Mouse (Mus musculus) forebrain, embryonic 16.5 days (tissue): ENCODE data around the gene Kmt5c. TPM values are rescaled to one million over a fixed set of nuclear protein-coding genes. Genes with fewer than 3 reads are reported as not detected.
"Not testable (repeated sequence)": the region's sequence is repeated elsewhere in the genome, so short reads cannot be mapped to it uniquely, and the experiment has no call there.

Source experiments
- ATAC-seq: fragments of 200-750 bp; cut with Nextera tagmentation; 2 replicates; pipeline ENCODE4 v1.8.0; 2017; ENCODE audit warnings: mild to moderate bottlenecking, moderate library complexity
- H3K27ac ChIP-seq: fragments of 300-500 bp; sonication (generic); 2 replicates; pipeline ENCODE4 v1.5.1; 2014; ENCODE audit warnings: low read length, control low read depth
- H3K27me3 ChIP-seq: fragments of 300-500 bp; sonication (generic); replicated peaks from 2 replicates; pipeline ENCODE4 v1.6.1; 2014; ENCODE audit warnings: low read length; ENCODE audit not compliant: control insufficient read depth, insufficient read depth
- H3K36me3 ChIP-seq: fragments of 300-500 bp; sonication (generic); 2 replicates; pipeline ENCODE4 v1.6.1; 2014; ENCODE audit not compliant: control insufficient read depth, insufficient read depth
- H3K4me1 ChIP-seq: fragments of 300-500 bp; sonication (generic); replicated peaks from 2 replicates; pipeline ENCODE4 v1.6.1; 2014; ENCODE audit warnings: low read length; ENCODE audit not compliant: control insufficient read depth, insufficient read depth
- H3K4me2 ChIP-seq: fragments of 300-500 bp; sonication (generic); 2 replicates; pipeline ENCODE4 v1.6.1; 2014; ENCODE audit warnings: mild to moderate bottlenecking, low read length, control low read depth
- H3K4me3 ChIP-seq: fragments of 300-500 bp; sonication (generic); replicated peaks from 2 replicates; pipeline ENCODE4 v1.5.1; 2014; ENCODE audit warnings: mild to moderate bottlenecking, low read length, control low read depth
- H3K9ac ChIP-seq: fragments of 300-500 bp; sonication (generic); replicated peaks from 2 replicates; pipeline ENCODE4 v1.6.1; 2014; ENCODE audit warnings: low read depth, low read length, control low read depth
- H3K9me3 ChIP-seq: fragments of 300-500 bp; sonication (generic); 2 replicates; pipeline ENCODE4 v1.6.1; 2016; ENCODE audit warnings: low read length; ENCODE audit not compliant: control insufficient read depth
- WGBS: fragments of 180-500 bp; shearing (Covaris S2); extraction: QIAGEN DNeasy Blood & Tissue Kit; methylation state at CpG from one replicate; pipeline ENCODE4 v1.1.7; 2014; 5-methylcytosine and 5-hydroxymethylcytosine counted together
- polyA plus RNA-seq: library from polyadenylated mRNA; unstranded; fragments of >200 nt; fragmentation: Nextera tagmentation; extraction: Ambion mirVana; gene quantifications from 2 replicates; pipeline ENCODE4 v1.2.1, GENCODE M21; 2015

Kmt5c gene
- polyA plus RNA-seq, 1 experiment from 2014 or later = 66.9 TPM

- H3K9me3 ChIP-seq = no peaks in the 10 kb centered on the region
- WGBS = 32% methylated on average over 5 of the region's 5 CpGs
Measured at GRCm38 (mm10) chr7:4779921-4780320, 40.0 kb downstream of the Kmt5c start.

GRCm38 (mm10) chr7:4782130-4782529, 42.2 kb downstream of the Kmt5c start:
- Histone ChIP-seq H3K4me2 (no peak overlapping the region), H3K9me3 (no peaks in the 10 kb centered on the region), H3K4me3 (no peak overlapping the region), H3K27me3 (peaks cover 23% of the 10 kb centered on the region), H3K27ac (no peak overlapping the region), H3K4me1 (peaks cover 4% of the 10 kb centered on the region), H3K9ac (no peak overlapping the region), H3K36me3 (no peaks in the 10 kb centered on the region)
- WGBS = 63% methylated on average over 3 of the region's 3 CpGs
- ATAC-seq = no peak

More at GRCm38 (mm10) chr7:4779921-4780320, 40.0 kb downstream of the Kmt5c start:
- H3K4me2 ChIP-seq = no peak overlapping the region
- ATAC-seq = no peak
- H3K36me3 ChIP-seq = no peaks in the 10 kb centered on the region
- no peak overlapping the region for H3K9ac ChIP-seq
- H3K27ac ChIP-seq = no peak overlapping the region
- no peak overlapping the region for H3K4me3 ChIP-seq
- peaks cover 6% of the 10 kb centered on the region for H3K4me1 ChIP-seq
- peaks cover 45% of the 10 kb centered on the region for H3K27me3 ChIP-seq

- no peaks in the 10 kb centered on the region for H3K36me3 ChIP-seq
- no peak for ATAC-seq
- H3K9me3 ChIP-seq = no peaks in the 10 kb centered on the region
- no peak within 1 kb of the TSS for H3K4me3 ChIP-seq
- H3K27ac ChIP-seq = no peak within 1 kb of the TSS
- WGBS = 56% methylated on average over 2 of the region's 2 CpGs
- H3K4me1 ChIP-seq = no peaks in the 10 kb centered on the region
- H3K4me2 ChIP-seq = no peak within 1 kb of the TSS
- peaks cover 18% of the 10 kb centered on the region for H3K27me3 ChIP-seq
- no peak within 1 kb of the TSS for H3K9ac ChIP-seq
Measured at GRCm38 (mm10) chr7:4782759-4783158, 42.8 kb downstream of the Kmt5c start, which contains the start of the genes Il11 and Tmem190. Il11 (minus strand) TSS chr7:4782859. Tmem190 (plus strand) TSS chr7:4782937.

DNA sequence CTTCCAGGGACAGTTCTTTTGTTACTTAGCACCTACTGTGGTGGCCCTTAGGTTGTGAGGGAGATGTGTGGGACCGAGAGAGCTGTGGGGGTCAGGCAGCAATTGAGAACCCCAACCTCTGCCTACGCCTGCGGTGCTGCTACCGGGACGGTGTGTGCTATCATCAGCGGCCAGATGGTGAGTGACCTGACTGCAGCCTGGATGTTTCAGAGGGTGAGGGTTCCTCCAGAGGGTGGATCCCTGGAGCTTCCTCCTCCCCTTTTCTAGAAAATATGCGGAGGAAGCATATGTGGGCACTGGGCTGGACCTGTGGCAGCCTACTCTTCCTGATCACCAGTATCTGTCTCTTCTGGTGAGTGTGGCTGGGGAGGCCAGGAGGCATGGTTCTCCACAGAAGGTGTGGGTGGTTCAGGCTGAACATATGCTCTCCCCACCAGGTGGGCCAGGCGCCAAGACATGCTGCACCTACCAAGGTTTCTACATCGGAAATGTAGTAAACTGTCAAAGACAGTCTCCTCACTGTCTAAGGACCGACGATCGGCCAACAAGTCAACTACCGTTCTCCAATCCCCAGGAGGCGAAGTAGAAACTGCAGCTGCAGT, 43.9 kb downstream of the Kmt5c start:
- Histone ChIP-seq H3K4me1 (peaks cover 6% of the 10 kb centered on the region; the same call in 1 of the 2 replicates), H3K9ac (no peak overlapping the region), H3K4me2 (no peak overlapping the region), H3K27ac (no peak overlapping the region), H3K4me3 (no peak overlapping the region), H3K27me3 (peaks cover 9% of the 10 kb centered on the region), H3K9me3 (no peaks in the 10 kb centered on the region), H3K36me3 (no peaks in the 10 kb centered on the region)
- ATAC-seq = no peak
- WGBS = 84% methylated on average over 14 of the region's 14 CpGs

DNA sequence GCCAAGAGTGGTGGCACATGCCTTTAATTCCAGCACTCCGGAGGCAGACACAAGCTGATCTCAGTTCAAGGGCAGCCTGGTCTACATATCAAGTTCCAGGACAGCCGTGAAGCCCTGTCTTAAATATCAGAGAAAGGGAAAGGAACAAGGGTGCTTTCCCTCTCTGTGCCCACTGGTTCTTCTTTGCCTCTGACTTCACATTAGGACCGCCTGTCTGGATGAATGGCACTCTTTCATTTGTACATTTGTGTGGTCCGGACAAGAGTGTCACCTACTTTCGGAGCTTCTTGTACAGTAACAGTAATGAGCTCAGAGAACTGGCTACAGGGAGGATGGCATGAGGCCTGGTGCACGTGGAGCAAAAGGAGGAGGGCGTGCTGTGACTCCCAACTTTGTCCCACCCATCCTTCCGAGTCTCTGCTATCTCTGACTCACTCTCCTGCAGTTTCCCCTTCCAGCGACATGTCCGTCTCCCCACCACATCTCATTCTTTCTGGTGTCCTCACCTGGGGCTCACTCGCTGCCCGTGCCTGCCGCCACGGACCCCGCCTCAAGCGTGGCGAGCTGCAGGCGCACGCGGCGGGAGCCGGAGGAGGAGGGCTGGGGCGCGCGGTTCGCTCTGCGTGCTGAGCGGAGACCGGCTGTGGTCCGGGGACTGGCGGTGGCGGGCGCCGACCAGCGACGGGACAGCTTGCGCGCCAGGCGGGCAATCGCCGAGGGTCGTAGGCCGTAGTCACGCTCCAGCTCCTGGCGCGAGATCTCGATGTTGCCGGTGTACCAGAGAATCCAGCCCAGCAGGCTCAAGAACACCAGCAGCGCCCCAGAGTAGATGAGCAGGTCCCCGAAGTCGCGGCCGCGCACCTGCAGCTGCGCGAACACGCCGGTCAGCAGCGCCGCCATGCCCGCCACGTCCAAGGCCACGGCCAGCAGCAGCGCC, 48.9 kb downstream of the Kmt5c start:
- Histone ChIP-seq H3K9ac (peak overlapping the region; percentile 66), H3K9me3 (no peaks in the 10 kb centered on the region), H3K4me2 (peak overlapping the region; percentile 92), H3K4me3 (peak overlapping the region; percentile 61), H3K4me1 (peaks cover 19% of the 10 kb centered on the region), H3K27me3 (peaks cover 9% of the 10 kb centered on the region), H3K36me3 (no peaks in the 10 kb centered on the region), H3K27ac (peak overlapping the region; percentile 35; the same call in 1 of the 2 replicates)
- ATAC-seq = peak; percentile 18
- whole genome bisulfite sequencing = 2% methylated on average over 63 of the region's 64 CpGs

DNA sequence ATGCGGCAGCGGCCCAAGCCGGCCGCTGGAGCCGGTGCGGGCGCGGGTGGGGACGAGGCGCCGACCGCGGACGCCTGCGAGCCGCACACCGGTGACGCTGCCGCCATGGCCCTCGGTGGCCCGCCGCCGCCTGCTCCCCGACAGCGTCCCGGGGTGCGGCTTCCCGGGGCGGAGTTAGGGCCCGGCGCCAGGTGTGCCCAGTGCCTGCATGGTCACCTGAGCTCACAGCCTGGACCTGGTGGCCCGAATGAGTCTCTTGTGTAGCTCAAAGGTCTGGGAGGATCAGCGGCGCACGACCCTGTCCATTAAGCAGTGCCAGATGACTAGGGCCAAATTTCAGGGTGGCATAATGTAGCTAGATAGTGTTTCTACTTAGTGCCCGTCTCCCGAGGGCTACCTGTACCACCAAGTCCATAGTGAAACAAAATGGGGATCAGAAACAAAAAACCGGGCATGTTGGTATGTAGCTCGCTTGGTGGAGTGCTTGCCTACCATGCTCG, 49.6 kb downstream of the Kmt5c start, which contains the start of gene Tmem238:
TSS of gene Tmem238 (minus strand) at position 221 of the 500 bp plus-strand sequence.
- H3K4me1 ChIP-seq = peaks cover 26% of the 10 kb centered on the region
- peaks cover 9% of the 10 kb centered on the region for H3K27me3 ChIP-seq
- WGBS = 8% methylated on average over 40 of the region's 40 CpGs
- H3K36me3 ChIP-seq = peaks cover 2% of the 10 kb centered on the region; the same call in 1 of the 2 replicates
- H3K9ac ChIP-seq = peak within 1 kb of the TSS; percentile 66
- peak within 1 kb of the TSS; percentile 61 for H3K4me3 ChIP-seq
- no peak for ATAC-seq
- peak within 1 kb of the TSS; percentile 35; the same call in 1 of the 2 replicates for H3K27ac ChIP-seq
- no peaks in the 10 kb centered on the region for H3K9me3 ChIP-seq
- H3K4me2 ChIP-seq = peak within 1 kb of the TSS; percentile 92

DNA sequence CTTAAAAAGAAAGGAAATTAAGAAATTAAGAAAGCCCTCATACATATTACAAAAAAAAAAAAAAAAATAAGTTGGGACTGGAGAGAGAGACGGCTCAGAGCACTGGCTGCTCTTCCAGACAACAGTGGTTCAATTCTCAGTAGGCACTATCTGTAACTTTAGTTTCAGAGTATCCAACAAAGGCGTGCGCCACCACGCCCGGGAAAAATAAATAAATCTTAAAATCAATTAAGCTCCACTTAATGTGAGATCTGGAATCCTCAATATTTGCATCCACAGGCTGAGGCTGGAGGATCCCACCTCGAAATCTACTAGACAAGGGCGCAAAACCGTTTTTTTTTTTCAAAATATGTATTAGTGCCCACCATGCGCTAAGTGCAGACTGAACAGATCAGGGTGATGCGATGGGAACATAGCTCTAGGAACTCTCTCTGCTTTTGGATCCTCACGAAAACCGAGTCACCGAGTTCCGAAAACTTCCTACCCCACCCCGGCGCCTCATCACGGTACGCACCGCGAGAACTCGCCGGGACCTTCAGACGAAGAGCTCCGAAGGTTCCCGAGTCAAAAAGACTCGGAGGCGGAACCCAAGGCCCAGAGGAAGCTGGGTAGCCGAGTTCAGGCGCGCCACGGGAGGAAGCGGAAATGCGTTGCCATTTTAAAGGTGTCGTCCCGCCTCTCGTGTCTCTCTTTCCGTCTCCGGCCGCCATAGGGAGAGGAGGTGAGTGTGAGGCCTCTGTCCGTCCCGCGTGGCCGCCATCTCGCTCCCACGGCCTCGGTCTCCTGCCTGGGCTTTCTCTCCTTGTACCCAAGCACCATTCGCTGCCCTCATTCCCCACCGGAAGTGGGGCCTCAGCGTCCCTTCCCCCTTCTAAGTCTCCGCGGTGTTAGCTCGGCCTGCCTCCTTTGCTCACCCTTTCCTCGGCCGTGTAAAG, 52.6 kb downstream of the Kmt5c start, which contains the start of gene Rpl28:
TSS of gene Rpl28 (plus strand) at position 597 of the 935 bp plus-strand sequence.
- Histone ChIP-seq H3K4me2 (peak within 1 kb of the TSS; percentile 87), H3K27me3 (peaks cover 9% of the 10 kb centered on the region), H3K36me3 (peaks cover 17% of the 10 kb centered on the region), H3K4me1 (peaks cover 28% of the 10 kb centered on the region), H3K4me3 (peak within 1 kb of the TSS; percentile 79), H3K27ac (peak within 1 kb of the TSS; percentile 82), H3K9ac (peak within 1 kb of the TSS; percentile 88), H3K9me3 (no peaks in the 10 kb centered on the region)
- ATAC-seq = peak; percentile 93
- WGBS = 1% methylated on average over 54 of the region's 54 CpGs

GRCm38 (mm10) chr7:4793248-4793647, 53.3 kb downstream of the Kmt5c start:
- not testable (repeated sequence) for H3K27me3 ChIP-seq, H3K9me3 ChIP-seq, ATAC-seq
- peak overlapping the region; percentile 87 for H3K4me2 ChIP-seq
- H3K36me3 ChIP-seq = peaks cover 17% of the 10 kb centered on the region
- 1% methylated on average over 28 of the region's 31 CpGs for WGBS
- H3K9ac ChIP-seq = peak overlapping the region; percentile 88
- H3K27ac ChIP-seq = peak overlapping the region; percentile 82
- H3K4me3 ChIP-seq = peak overlapping the region; percentile 79
- H3K4me1 ChIP-seq = peaks cover 28% of the 10 kb centered on the region
